ENCODE assay signal across 8 mouse cellular contexts in the genomic region with DNA sequence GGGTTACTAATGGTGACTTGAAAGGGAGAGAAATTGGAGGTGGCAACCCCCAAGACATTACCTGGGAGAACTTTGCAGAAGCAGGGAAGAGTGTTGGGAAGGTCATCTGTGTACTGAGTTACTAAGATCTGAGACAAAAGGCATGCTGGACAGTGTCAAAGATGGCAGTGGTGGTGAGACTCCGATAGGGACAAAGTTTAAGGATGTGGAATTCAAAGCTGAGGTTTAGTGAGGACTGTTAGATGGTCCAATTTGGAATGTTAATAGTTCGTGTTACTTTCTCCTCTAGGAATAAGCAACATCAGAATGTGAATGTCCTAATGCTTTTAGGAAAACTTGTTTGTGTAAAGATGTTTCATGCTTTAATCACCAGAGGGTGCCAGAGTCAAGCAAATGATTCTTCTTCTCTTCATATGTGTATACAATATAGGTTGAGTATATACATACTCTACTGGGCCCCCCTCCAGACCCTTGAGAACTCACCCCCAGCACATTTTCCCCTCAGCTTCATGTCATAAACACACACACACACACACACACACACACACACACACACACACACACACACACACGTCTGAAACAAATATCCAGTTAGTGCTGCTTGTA. TPM values are rescaled to one million over a fixed set of nuclear protein-coding genes. Genes with fewer than 3 reads are reported as not detected.
A peak's percentile ranks its signal among the peaks of the same experiment; 100 is the strongest.
DNase-seq lines count a peak whose midpoint lies in the region; ATAC-seq and TF ChIP-seq lines count a peak whose summit lies in the region.
"Not testable (repeated sequence)": the region's sequence is repeated elsewhere in the genome, so short reads cannot be mapped to it uniquely, and the experiment has no call there.

No protein-coding gene starts in this region.

- not testable (repeated sequence) for H3K27me3 ChIP-seq in Patski; forebrain, postnatal 0 days (ENCODE audit: insufficient read depth, low read length); hindbrain, embryonic 15.5 days; liver, embryonic 16.5 days (ENCODE audit: control insufficient read depth, insufficient read depth, low read depth, low read length); midbrain, embryonic 16.5 days (ENCODE audit: control insufficient read depth, insufficient read depth, low read depth, low read length); stomach, embryonic 15.5 days (replicated peaks)

- not testable (repeated sequence) for H3K4me3 ChIP-seq in forebrain, postnatal 0 days (ENCODE audit: low read depth, low read length); hindbrain, embryonic 15.5 days; liver, embryonic 16.5 days (ENCODE audit: low read depth, low read length); midbrain, embryonic 16.5 days (ENCODE audit: low read depth, low read length); stomach, embryonic 15.5 days (replicated peaks)

- CTCF ChIA-PET in Patski (lab: Charles Lee): interaction anchor here (0.9 to 1.5 kb wide), 2 partner anchors 27 to 167 kb away, joined by 3 to 6 read pairs; no protein-coding TSS in a partner anchor

- not testable (repeated sequence) for H3K9me3 ChIP-seq in forebrain, postnatal 0 days (ENCODE audit: low read length); hindbrain, embryonic 15.5 days; liver, embryonic 16.5 days (replicated peaks; ENCODE audit: control insufficient read depth, low read length); midbrain, embryonic 16.5 days (replicated peaks; ENCODE audit: control insufficient read depth, low read length, poor library complexity, severe bottlenecking); stomach, embryonic 15.5 days

- POLR2A ChIA-PET in Patski (lab: Charles Lee): interaction anchor here (0.6 kb wide), 1 partner anchor 154 kb away, joined by 3 read pairs; no protein-coding TSS in a partner anchor

- H3K9ac ChIP-seq in forebrain, postnatal 0 days; hindbrain, embryonic 15.5 days; liver, embryonic 16.5 days (ENCODE audit: low read depth, low read length); midbrain, embryonic 16.5 days (ENCODE audit: low read depth, low read length); stomach, embryonic 15.5 days: not testable (repeated sequence)

- DNase-seq in Patski (ENCODE audit: low read depth, low spot score): not testable (repeated sequence)
- peak; percentile 30 to 44 for DNase-seq in cerebellum, postnatal 14 days
- DNase-seq in forebrain, postnatal 0 days: peak; percentile 64
- DNase-seq in kidney, postnatal 36 days: peak; percentile 19 to 34

- not testable (repeated sequence) for H3K4me1 ChIP-seq in forebrain, postnatal 0 days (ENCODE audit: insufficient read depth); hindbrain, embryonic 15.5 days (replicated peaks); liver, embryonic 16.5 days (ENCODE audit: control insufficient read depth, low read depth, low read length); midbrain, embryonic 16.5 days (ENCODE audit: control insufficient read depth, insufficient read depth, low read length); stomach, embryonic 15.5 days

- not testable (repeated sequence) for H3K27ac ChIP-seq in forebrain, postnatal 0 days (ENCODE audit: low read depth, low read length); hindbrain, embryonic 15.5 days (replicated peaks); liver, embryonic 16.5 days (ENCODE audit: low read length); midbrain, embryonic 16.5 days (ENCODE audit: low read length); stomach, embryonic 15.5 days

- in situ Hi-C loops in Patski (cut with MboI; ENCODE audit: low pct_unique_long_range_greater_than_20kb): not testable (repeated sequence)

- H3K36me3 ChIP-seq in forebrain, postnatal 0 days (ENCODE audit: insufficient read depth); hindbrain, embryonic 15.5 days; liver, embryonic 16.5 days (ENCODE audit: control insufficient read depth, insufficient read depth); midbrain, embryonic 16.5 days (ENCODE audit: control insufficient read depth, insufficient read depth, low read length); stomach, embryonic 15.5 days: not testable (repeated sequence)

- WGBS in forebrain, postnatal 0 days: 72% methylated on average over 3 of the region's 3 CpGs
- 81% methylated on average over 3 of the region's 3 CpGs for WGBS in hindbrain, embryonic 15.5 days
- 51% methylated on average over 3 of the region's 3 CpGs for WGBS in liver, embryonic 16.5 days (ENCODE audit: insufficient replicate concordance)
- 85% methylated on average over 3 of the region's 3 CpGs for WGBS in midbrain, embryonic 16.5 days
- WGBS in stomach, embryonic 15.5 days: 58% methylated on average over 3 of the region's 3 CpGs

- TF ChIP-seq CTCF in Patski (IDR thresholded peaks at IDR 0.05): peak; percentile 24
- TF ChIP-seq CTCF in forebrain, postnatal 0 days (IDR thresholded peaks at IDR 0.05; ENCODE audit: low read depth): peak; percentile 60

- ATAC-seq in Patski: not testable (repeated sequence)
- peak; percentile 77 for ATAC-seq in forebrain, postnatal 0 days
- peak; percentile 73 for ATAC-seq in hindbrain, embryonic 15.5 days (ENCODE audit: low FRiP score, low read depth)
- peak; percentile 40; the same call in 1 of the 2 replicates for ATAC-seq in liver, embryonic 16.5 days (ENCODE audit: low read depth)
- peak; percentile 79 for ATAC-seq in midbrain, embryonic 16.5 days
- ATAC-seq in stomach, embryonic 15.5 days (ENCODE audit: insufficient read depth, low FRiP score, low read depth): 0 out of 2 replicates have a peak, but pooled peaks have one; percentile 38

- H3K4me2 ChIP-seq in forebrain, postnatal 0 days (ENCODE audit: low read depth); hindbrain, embryonic 15.5 days; liver, embryonic 16.5 days (ENCODE audit: low read depth, low read length); midbrain, embryonic 16.5 days (ENCODE audit: low read length); stomach, embryonic 15.5 days: not testable (repeated sequence)

RNA-seq across cellular contexts. Expression of a gene that starts 19.3 kb away (rescaled TPM):
- polyA plus RNA-seq in Patski (2021): 4.0 TPM
- 29.0 and 38.2 TPM in 2 replicates for total RNA-seq in forebrain, postnatal 0 days (2014; rRNA removed)
- 25.2 and 27.4 TPM in 2 replicates for polyA plus RNA-seq in forebrain, postnatal 0 days (2015; fragmentation: Nextera tagmentation; extraction: Ambion mirVana)
- 39.6 and 40.6 TPM in 2 replicates for polyA plus RNA-seq in hindbrain, embryonic 15.5 days (2015; fragmentation: Nextera tagmentation; extraction: Ambion mirVana)
- polyA plus RNA-seq in liver, embryonic 16.5 days (2015; fragmentation: Nextera tagmentation; extraction: Ambion mirVana): 184 and 192 TPM in 2 replicates
- 30.0 and 35.5 TPM in 2 replicates for polyA plus RNA-seq in midbrain, embryonic 16.5 days (2015; fragmentation: Nextera tagmentation; extraction: Ambion mirVana)
- 64.1 and 66.9 TPM in 2 replicates for polyA plus RNA-seq in stomach, embryonic 15.5 days (2015; fragmentation: Nextera tagmentation; extraction: Ambion mirVana)
